Mouse (Mus musculus): Measurements from ENCODE around the gene Lgr4. TPM values are rescaled to one million over a fixed set of nuclear protein-coding genes. Genes with fewer than 3 reads are reported as not detected.

Lgr4 gene
- total and polyA plus RNA-seq, 3 experiments, result 4.3 to 4.5 TPM; not detected in 1

DNA sequence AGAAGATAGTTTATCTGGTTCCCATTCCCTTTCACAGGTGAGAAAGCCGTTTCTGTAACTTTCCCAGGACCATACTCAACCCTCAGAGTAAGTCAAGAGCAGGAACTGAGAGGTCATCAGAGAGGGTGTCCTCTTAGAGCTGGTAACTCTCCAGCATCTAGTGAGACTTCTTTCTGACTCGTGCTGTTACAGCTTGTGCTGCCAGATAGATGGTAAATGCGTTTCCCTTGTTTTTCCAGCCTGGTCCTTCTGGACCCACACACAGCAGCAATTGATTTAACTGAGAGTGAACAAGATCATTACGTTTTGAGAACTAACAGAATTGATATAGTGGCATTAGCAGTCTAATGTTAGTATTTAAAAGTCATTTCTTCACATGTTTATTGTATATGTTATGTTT lies 16.6 kb downstream of the Lgr4 start:
- no peak for DNase-seq (ENCODE audit: low read depth, low spot score)
- no peak overlapping the region for H3K4me3 ChIP-seq (ENCODE audit: control insufficient read depth in 1 of 2, insufficient read depth in 1 of 2, low read depth in 2 of 2, low read length in 2 of 2)
- peaks cover 0 to 4% of the 10 kb centered on the region in 2 experiments; a peak in 2 of 4 replicates for H3K4me1 ChIP-seq (ENCODE audit: control insufficient read depth in 1 of 2, insufficient read depth in 2 of 2, low read length in 2 of 2)
- H3K27ac ChIP-seq (ENCODE audit: control insufficient read depth, low read depth, low read length), result no peak overlapping the region
- H3K27me3 ChIP-seq (ENCODE audit: control insufficient read depth in 1 of 2, insufficient read depth in 2 of 2, low read length in 2 of 2), result no peaks in the 10 kb centered on the region
- H3K9ac ChIP-seq (ENCODE audit: control insufficient read depth, low read depth, low read length, poor library complexity, severe bottlenecking), result no peak overlapping the region
- TF ChIP-seq ZMIZ1 (IDR thresholded peaks at IDR 0.05; ENCODE audit: low read depth, low read length) (no peak), MAFK (IDR thresholded peaks at IDR 0.05; ENCODE audit: borderline replicate concordance, low read depth, low read length) (no peak), SMC3 (IDR thresholded peaks at IDR 0.05; ENCODE audit: low read depth, low read length) (no peak), CTCF (IDR thresholded peaks at IDR 0.05 in 2 of 3, conservative IDR thresholded peaks at IDR 0.05 in 1 of 3; ENCODE audit: control insufficient read depth in 1 of 3, insufficient read depth in 1 of 3, low read depth in 2 of 3, low read length in 3 of 3, poor library complexity in 1 of 3, severe bottlenecking in 1 of 3) (no peak), GATA1 (IDR thresholded peaks at IDR 0.05; ENCODE audit: low read depth, low read length) (no peak), TCF12 (IDR thresholded peaks at IDR 0.05; ENCODE audit: low read depth, low read length) (no peak), POLR2AphosphoS2 (IDR thresholded peaks at IDR 0.05; ENCODE audit: low read length) (no peak), NRF1 (IDR thresholded peaks at IDR 0.05; ENCODE audit: insufficient read depth, low read depth, low read length, poor library complexity, severe bottlenecking) (no peak), POLR2A (IDR thresholded peaks at IDR 0.05; ENCODE audit: control insufficient read depth in 1 of 2, insufficient read depth in 1 of 2, low read depth in 1 of 2, low read length in 2 of 2, poor library complexity in 1 of 2) (no peak), UBTF (IDR thresholded peaks at IDR 0.05; ENCODE audit: borderline replicate concordance, insufficient read depth, low read depth, low read length) (no peak)
- no peaks in the 10 kb centered on the region for H3K9me3 ChIP-seq (replicated peaks; ENCODE audit: insufficient read depth, low read length)
- H3K79me2 ChIP-seq (ENCODE audit: control insufficient read depth, insufficient read depth, low read length, poor library complexity), result no peaks in the 10 kb centered on the region
- no peaks in the 10 kb centered on the region for H3K36me3 ChIP-seq (ENCODE audit: control insufficient read depth in 1 of 2, insufficient read depth in 2 of 2, low read length in 2 of 2)

- H3K36me3 ChIP-seq (ENCODE audit: control insufficient read depth in 1 of 2, insufficient read depth in 2 of 2, low read length in 2 of 2), result no peaks in the 10 kb centered on the region
- TF ChIP-seq MXI1 (IDR thresholded peaks at IDR 0.05; ENCODE audit: low read depth, low read length) (no peak), MAZ (IDR thresholded peaks at IDR 0.05; ENCODE audit: low read depth, low read length) (no peak), JUND (IDR thresholded peaks at IDR 0.05; ENCODE audit: low read depth, low read length) (no peak), ELF1 (IDR thresholded peaks at IDR 0.05; ENCODE audit: low read depth, low read length) (no peak), TCF12 (IDR thresholded peaks at IDR 0.05; ENCODE audit: low read depth, low read length) (no peak), POLR2A (IDR thresholded peaks at IDR 0.05; ENCODE audit: control insufficient read depth in 1 of 2, insufficient read depth in 1 of 2, low read depth in 1 of 2, low read length in 2 of 2, poor library complexity in 1 of 2) (no peak), ZNF384 (IDR thresholded peaks at IDR 0.05; ENCODE audit: low read depth, low read length) (no peak), USF2 (IDR thresholded peaks at IDR 0.05; ENCODE audit: borderline replicate concordance in 1 of 2, insufficient read depth in 1 of 2, low read depth in 1 of 2, low read length in 2 of 2) (no peak), NRF1 (IDR thresholded peaks at IDR 0.05; ENCODE audit: insufficient read depth, low read depth, low read length, poor library complexity, severe bottlenecking) (no peak), RCOR1 (IDR thresholded peaks at IDR 0.05; ENCODE audit: low read depth, low read length) (no peak)
- no peaks in the 10 kb centered on the region for H3K9me3 ChIP-seq (replicated peaks; ENCODE audit: insufficient read depth, low read length)
- H3K9ac ChIP-seq (ENCODE audit: control insufficient read depth, low read depth, low read length, poor library complexity, severe bottlenecking), result no peak overlapping the region
- no peaks in the 10 kb centered on the region for H3K79me2 ChIP-seq (ENCODE audit: control insufficient read depth, insufficient read depth, low read length, poor library complexity)
- H3K27me3 ChIP-seq (ENCODE audit: control insufficient read depth in 1 of 2, insufficient read depth in 2 of 2, low read length in 2 of 2), result no peaks in the 10 kb centered on the region
- DNase-seq (ENCODE audit: low read depth, low spot score), result no peak
- no peak overlapping the region for H3K4me3 ChIP-seq (ENCODE audit: control insufficient read depth in 1 of 2, insufficient read depth in 1 of 2, low read depth in 2 of 2, low read length in 2 of 2)
- H3K4me1 ChIP-seq (ENCODE audit: control insufficient read depth in 1 of 2, insufficient read depth in 2 of 2, low read length in 2 of 2), result no peaks in the 10 kb centered on the region
- H3K27ac ChIP-seq (ENCODE audit: control insufficient read depth, low read depth, low read length), result no peak overlapping the region
These were observed 17.7 kb downstream of the Lgr4 start for GRCm38 (mm10) chr2:109935194-109935593.

Measured in MEL (cell line).